Mouse (Mus musculus) kidney, postnatal 0 days (tissue): ENCODE measurements around the gene Ehbp1l1. TPM values are rescaled to one million over a fixed set of nuclear protein-coding genes. Genes with fewer than 3 reads are reported as not detected.
A peak's percentile ranks its signal among the peaks of the same experiment; 100 is the strongest.

Experiments
- ATAC-seq: fragments of 200-750 bp; cut with Nextera tagmentation; replicated peaks from 2 replicates; pipeline ENCODE4 v1.8.0; 2017; ENCODE audit warnings: low read depth, moderate number of reproducible peaks, moderate TSS enrichment, moderate library complexity; ENCODE audit not compliant: low FRiP score
- DNase-seq: peaks from one replicate; pipeline ENCODE4 v3.0.0-alpha.2; 2016; ENCODE audit warnings: low spot score
- H3K27ac ChIP-seq: fragments of 300-500 bp; sonication (generic); 2 replicates; pipeline ENCODE4 v1.5.1; 2014; ENCODE audit warnings: mild to moderate bottlenecking
- H3K27me3 ChIP-seq: fragments of 300-500 bp; sonication (generic); 2 replicates; pipeline ENCODE4 v1.6.1; 2014; ENCODE audit warnings: low read length, mixed read lengths; ENCODE audit not compliant: insufficient read depth
- H3K36me3 ChIP-seq: fragments of 300-500 bp; sonication (generic); 2 replicates; pipeline ENCODE4 v1.6.1; 2014; ENCODE audit warnings: low read length, mixed read lengths; ENCODE audit not compliant: insufficient read depth
- H3K4me1 ChIP-seq: fragments of 300-500 bp; sonication (generic); replicated peaks from 2 replicates; pipeline ENCODE4 v1.6.1; 2014; ENCODE audit warnings: antibody characterized with exemption, low read length, mixed read lengths; ENCODE audit not compliant: insufficient read depth
- H3K4me2 ChIP-seq: fragments of 300-500 bp; sonication (generic); 2 replicates; pipeline ENCODE4 v1.6.1; 2014; ENCODE audit warnings: mild to moderate bottlenecking, low read length, moderate library complexity, mixed read lengths
- H3K4me3 ChIP-seq: fragments of 300-500 bp; sonication (generic); replicated peaks from 2 replicates; pipeline ENCODE4 v1.5.1; 2014; ENCODE audit warnings: low read depth, low read length
- H3K9ac ChIP-seq: fragments of 300-500 bp; sonication (generic); 2 replicates; pipeline ENCODE4 v1.6.1; 2014; ENCODE audit warnings: low read depth, low read length
- H3K9me3 ChIP-seq: fragments of 300-500 bp; sonication (generic); replicated peaks from 2 replicates; pipeline ENCODE4 v1.6.1; 2016; ENCODE audit warnings: low read length, inconsistent platforms, mixed read lengths
- CTCF ChIP-seq: IDR thresholded peaks from 2 replicates; pipeline ENCODE4 v1.5.1; 2016; ENCODE audit warnings: antibody characterized with exemption, low read depth, mild to moderate bottlenecking, moderate library complexity
- WGBS: fragments of 180-500 bp; shearing (Covaris S2); extraction: QIAGEN DNeasy Blood & Tissue Kit; methylation state at CpG from one replicate; pipeline ENCODE4 v1.1.7; 2014; 5-methylcytosine and 5-hydroxymethylcytosine counted together
- microRNA-seq: library from miRNA; unstranded; fragments of <30 nt; microRNA quantifications from one replicate; pipeline ENCODE4, GENCODE M21; 2016
- polyA plus RNA-seq: library from polyadenylated mRNA; unstranded; fragments of >200 nt; fragmentation: Nextera tagmentation; extraction: Ambion mirVana; gene quantifications from 2 replicates; pipeline ENCODE4 v1.2.1, GENCODE M21; 2015

The Ehbp1l1 gene
- polyA plus RNA-seq, 1 experiment from 2014 or later: 14.3 TPM

- peak overlapping the region; percentile 18 for H3K4me3 ChIP-seq
- peak overlapping the region; percentile 77 for H3K27ac ChIP-seq
- H3K4me1 ChIP-seq: 0 out of 2 replicates have a peak, but pooled peaks cover 4% of the 10 kb centered on the region
- TF ChIP-seq CTCF: no peak
- H3K36me3 ChIP-seq: peaks cover 11% of the 10 kb centered on the region; the same call in 1 of the 2 replicates
- 81% methylated on average over 16 of the region's 16 CpGs for WGBS
- 0 out of 2 replicates have a peak overlapping the region, but pooled peaks have one; percentile 8 for H3K9ac ChIP-seq
- ATAC-seq (no peak), DNase-seq (peak; percentile 22)
- H3K27me3 ChIP-seq: no peaks in the 10 kb centered on the region
- H3K4me2 ChIP-seq: peak overlapping the region; percentile 55
- H3K9me3 ChIP-seq: no peaks in the 10 kb centered on the region
Measured at GRCm38 (mm10) chr19:5660942-5661751, 65.0 kb downstream of the Ehbp1l1 start.

Small RNA genes lying within 50 kb of the gene (microRNA-seq; reads per million reads assigned to microRNA genes)
- not detected for gene Mir6987

Other genes starting within 250 kb of the Ehbp1l1 start
- 31.3 and 31.8 TPM in 2 replicates for gene Mus81, start 237.9 kb downstream of the Ehbp1l1 start, polyA plus RNA-seq
- 2,170 and 2,281 TPM in 2 replicates for gene Cfl1, start 235.9 kb downstream of the Ehbp1l1 start, polyA plus RNA-seq
- gene 1700020D05Rik, start 222.5 kb downstream of the Ehbp1l1 start, polyA plus RNA-seq: 0.13 TPM in 1 of 2 replicates, not detected in the other
- gene Snx32, start 215.8 kb downstream of the Ehbp1l1 start, polyA plus RNA-seq: 7.6 and 8.0 TPM in 2 replicates
- 12.3 and 13.7 TPM in 2 replicates for gene Ovol1, start 165.7 kb downstream of the Ehbp1l1 start, polyA plus RNA-seq
- 7.1 and 7.2 TPM in 2 replicates for gene Ap5b1, start 158.3 kb downstream of the Ehbp1l1 start, polyA plus RNA-seq
- 107 and 128 TPM in 2 replicates for gene Rnaseh2c, start 124.4 kb downstream of the Ehbp1l1 start, polyA plus RNA-seq
- gene Kat5, start 116.1 kb downstream of the Ehbp1l1 start, polyA plus RNA-seq: 54.0 and 56.5 TPM in 2 replicates
- 42.6 and 45.5 TPM in 2 replicates for gene Rela, start 88.8 kb downstream of the Ehbp1l1 start, polyA plus RNA-seq
- gene Sipa1, start 62.6 kb downstream of the Ehbp1l1 start, polyA plus RNA-seq: 22.5 and 26.2 TPM in 2 replicates
- gene Map3k11, start 37.6 kb downstream of the Ehbp1l1 start, polyA plus RNA-seq: 35.4 and 39.8 TPM in 2 replicates
- gene Pcnx3, start 37.4 kb downstream of the Ehbp1l1 start, polyA plus RNA-seq: 14.8 and 15.0 TPM in 2 replicates
- gene Kcnk7, start 21.9 kb downstream of the Ehbp1l1 start, polyA plus RNA-seq: 0.32 and 0.33 TPM in 2 replicates
- gene Fam89b, start 3.3 kb upstream of the Ehbp1l1 start, polyA plus RNA-seq: 91.0 and 92.7 TPM in 2 replicates
- 22.3 and 23.9 TPM in 2 replicates for gene Ltbp3, start 14.6 kb upstream of the Ehbp1l1 start, polyA plus RNA-seq
- 63.5 and 65.1 TPM in 2 replicates for gene Scyl1, start 45.1 kb upstream of the Ehbp1l1 start, polyA plus RNA-seq
- 31.6 and 35.9 TPM in 2 replicates for gene Frmd8, start 149.0 kb upstream of the Ehbp1l1 start, polyA plus RNA-seq
- 19.9 and 24.5 TPM in 2 replicates for gene Slc25a45, start 151.5 kb upstream of the Ehbp1l1 start, polyA plus RNA-seq
- gene Tigd3, start 167.8 kb upstream of the Ehbp1l1 start, polyA plus RNA-seq: 2.9 and 3.6 TPM in 2 replicates
- 108 and 109 TPM in 2 replicates for gene Dpf2, start 186.7 kb upstream of the Ehbp1l1 start, polyA plus RNA-seq
- gene Cdc42ep2, start 198.5 kb upstream of the Ehbp1l1 start, polyA plus RNA-seq: 13.2 and 14.2 TPM in 2 replicates
- gene Pola2, start 237.9 kb upstream of the Ehbp1l1 start, polyA plus RNA-seq: 39.8 and 40.6 TPM in 2 replicates